Mouse (Mus musculus): ENCODE measurements at regions not wholly inside any gene's neighbourhood (a gene's known extent, or its start where the extent isn't known, plus 50 kb on each side); places are given as distances from the start of the nearest gene placed in this dataset.

GRCm38 (mm10) chr12:12567734-12568104 lies 305.8 kb downstream of the Fam49a start:
- no peak for DNase-seq (ENCODE audit: low read depth, low spot score)

GRCm38 (mm10) chr12:12567058-12567733 lies 305.3 kb downstream of the Fam49a start:
- DNase-seq (ENCODE audit: low read depth, low spot score) = no peak

- DNase-seq (ENCODE audit: low read depth, low spot score) = no peak
Measured at GRCm38 (mm10) chr12:12562267-12562666, 300.3 kb downstream of the Fam49a start.

- DNase-seq (ENCODE audit: low read depth, low spot score) = no peak
Measured at GRCm38 (mm10) chr12:12551818-12552217, 289.9 kb downstream of the Fam49a start.

GRCm38 (mm10) chr12:12549649-12550048 lies 287.7 kb downstream of the Fam49a start:
- no peak for DNase-seq (ENCODE audit: low read depth, low spot score)

GRCm38 (mm10) chr12:12548688-12549087 lies 286.7 kb downstream of the Fam49a start:
- no peak for DNase-seq (ENCODE audit: low read depth, low spot score)

- no peak for DNase-seq (ENCODE audit: low read depth, low spot score)
Measured at GRCm38 (mm10) chr12:12547477-12547876, 285.5 kb downstream of the Fam49a start.

- DNase-seq (ENCODE audit: low read depth, low spot score) = no peak
Measured at GRCm38 (mm10) chr12:12546372-12547031, 284.6 kb downstream of the Fam49a start.

- DNase-seq (ENCODE audit: low read depth, low spot score) = no peak
Measured at GRCm38 (mm10) chr12:12541076-12542070, 279.4 kb downstream of the Fam49a start.

- DNase-seq (ENCODE audit: low read depth, low spot score) = no peak
Measured at GRCm38 (mm10) chr12:12539291-12539690, 277.4 kb downstream of the Fam49a start.

- DNase-seq (ENCODE audit: low read depth, low spot score) = no peak
Measured at GRCm38 (mm10) chr12:12534779-12535178, 272.8 kb downstream of the Fam49a start.

GRCm38 (mm10) chr12:12530796-12531195 lies 268.9 kb downstream of the Fam49a start:
- no peak for DNase-seq (ENCODE audit: low read depth, low spot score)

GRCm38 (mm10) chr12:12529541-12529940 lies 267.6 kb downstream of the Fam49a start:
- DNase-seq (ENCODE audit: low read depth, low spot score) = no peak

- no peak for DNase-seq (ENCODE audit: low read depth, low spot score)
Measured at GRCm38 (mm10) chr12:12528478-12528981, 266.6 kb downstream of the Fam49a start.

GRCm38 (mm10) chr12:12527766-12528477 lies 266.0 kb downstream of the Fam49a start:
- no peak for DNase-seq (ENCODE audit: low read depth, low spot score)

- no peak for DNase-seq (ENCODE audit: low read depth, low spot score)
Measured at GRCm38 (mm10) chr12:12527366-12527765, 265.4 kb downstream of the Fam49a start.

- DNase-seq (ENCODE audit: low read depth, low spot score) = no peak
Measured at GRCm38 (mm10) chr12:12520311-12520852, 258.4 kb downstream of the Fam49a start.

GRCm38 (mm10) chr12:12518490-12519070 lies 256.6 kb downstream of the Fam49a start:
- no peak for DNase-seq (ENCODE audit: low read depth, low spot score)

GRCm38 (mm10) chr12:12517020-12517419 lies 255.1 kb downstream of the Fam49a start:
- no peak for DNase-seq (ENCODE audit: low read depth, low spot score)

- no peak for DNase-seq (ENCODE audit: low read depth, low spot score)
Measured at GRCm38 (mm10) chr12:12510764-12511163, 248.8 kb downstream of the Fam49a start.

Measured in CD4-positive helper T cell, adult 2 months (primary cell).